Mouse (Mus musculus) ES-E14 (cell line): Measurements from ENCODE around the gene Lmx1b.

Experiments used
- CHD2 ChIP-seq: IDR thresholded peaks from 2 replicates; pipeline ENCODE4 v1.6.1; 2014; ENCODE audit warnings: mild to moderate bottlenecking, low read depth, low read length, inconsistent platforms
- HCFC1 ChIP-seq: IDR thresholded peaks from 2 replicates; pipeline ENCODE4 v1.6.1; 2012; ENCODE audit warnings: low read length, inconsistent platforms, borderline replicate concordance; ENCODE audit not compliant: insufficient read depth
- MAFK ChIP-seq: IDR thresholded peaks from 2 replicates; pipeline ENCODE4 v1.6.1; 2014; ENCODE audit warnings: mild to moderate bottlenecking, low read depth, low read length, inconsistent platforms; ENCODE audit not compliant: insufficient read depth
- ZC3H11A ChIP-seq: IDR thresholded peaks from 2 replicates; pipeline ENCODE4 v1.6.1; 2012; ENCODE audit warnings: low read depth, mild to moderate bottlenecking, inconsistent platforms, low read length, borderline replicate concordance
- ZNF384 ChIP-seq: IDR thresholded peaks from 2 replicates; pipeline ENCODE4 v1.6.1; 2012; ENCODE audit warnings: low read depth, low read length, inconsistent platforms

DNA sequence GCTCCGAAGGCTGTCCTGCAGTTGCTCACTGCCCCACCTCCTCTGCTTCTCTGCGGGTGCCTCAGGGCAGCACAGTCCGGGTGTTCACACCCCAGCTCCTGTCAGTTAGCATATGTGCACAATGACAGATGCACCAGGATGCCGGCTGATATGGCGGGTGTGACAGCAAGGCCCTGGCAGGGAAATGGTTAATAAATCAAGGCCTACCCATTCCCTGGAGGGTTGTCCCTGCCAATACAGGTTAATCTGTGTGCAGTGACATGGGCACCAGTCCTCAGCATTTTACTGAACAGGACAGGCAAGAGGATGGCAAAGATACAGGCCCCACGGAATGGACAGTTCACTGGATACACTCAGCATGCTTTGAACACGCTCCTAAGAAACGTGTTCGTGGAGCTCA is 51.0 kb downstream of the Lmx1b start:
- TF ChIP-seq ZNF384 = no peak
- no peak for TF ChIP-seq HCFC1
- TF ChIP-seq CHD2 = no peak
- no peak for TF ChIP-seq MAFK
- TF ChIP-seq ZC3H11A = no peak
